In the genomic region with DNA sequence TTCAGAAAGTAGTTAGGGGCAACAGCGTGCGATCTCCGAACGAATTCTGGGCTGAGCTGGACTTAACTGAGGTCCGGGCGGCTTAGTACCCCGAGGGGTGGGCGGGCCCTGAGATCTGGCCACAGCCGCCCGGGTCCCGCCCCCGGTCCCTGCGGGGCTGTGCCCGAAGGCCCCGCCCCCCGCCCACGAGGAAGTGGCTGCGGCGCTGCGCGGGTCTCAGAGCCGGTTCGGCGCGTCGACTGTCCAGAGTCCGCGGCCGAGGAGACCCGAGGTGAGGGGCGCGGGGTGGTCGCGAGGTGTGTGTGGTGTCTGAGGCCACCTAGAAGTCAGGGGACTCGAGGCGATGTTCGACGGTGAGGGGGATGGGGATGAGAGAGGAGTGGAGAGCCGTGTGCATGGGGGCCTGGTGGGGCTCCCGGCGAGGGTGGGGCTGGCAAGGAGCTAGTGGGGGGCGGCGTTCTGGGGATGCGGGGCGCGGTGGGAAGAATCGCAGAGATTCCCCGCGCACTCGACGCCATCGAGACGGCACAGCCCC, we compare ENCODE assay signal across 8 mouse cellular contexts. TPM values are rescaled to one million over a fixed set of nuclear protein-coding genes. Genes with fewer than 3 reads are reported as not detected.
DNase-seq lines count a peak whose midpoint lies in the region; ATAC-seq and TF ChIP-seq lines count a peak whose summit lies in the region.

TSS of gene Arpc1b (plus strand) at position 145 of the 535 bp plus-strand sequence.

- peak within 1 kb of the TSS; percentile 35; the same call in 1 of the 2 replicates for H3K9ac ChIP-seq in forebrain, postnatal 0 days
- peak within 1 kb of the TSS; percentile 64 for H3K9ac ChIP-seq in hindbrain, embryonic 12.5 days

- peak within 1 kb of the TSS; percentile 56 for H3K4me2 ChIP-seq in forebrain, postnatal 0 days (ENCODE audit: low read depth)
- peak within 1 kb of the TSS; percentile 75 for H3K4me2 ChIP-seq in hindbrain, embryonic 12.5 days (replicated peaks)

- TF ChIP-seq CTCF in forebrain, postnatal 0 days (IDR thresholded peaks at IDR 0.05; ENCODE audit: low read depth), result no peak

- ATAC-seq in CD4-positive, CD25-positive, alpha-beta regulatory T cell, adult 4 months, result peak; percentile 22
- peak; percentile 52 for ATAC-seq in forebrain, postnatal 0 days
- ATAC-seq in hindbrain, embryonic 12.5 days (ENCODE audit: low FRiP score), result peak; percentile 44; the same call in 1 of the 2 replicates

- H3K4me1 ChIP-seq in forebrain, postnatal 0 days (ENCODE audit: insufficient read depth), result no peaks in the 10 kb centered on the region
- peaks cover 12% of the 10 kb centered on the region for H3K4me1 ChIP-seq in hindbrain, embryonic 12.5 days

- peak within 1 kb of the TSS; percentile 43 for H3K4me3 ChIP-seq in forebrain, postnatal 0 days (ENCODE audit: low read depth, low read length)
- peak within 1 kb of the TSS; percentile 46 for H3K4me3 ChIP-seq in hindbrain, embryonic 12.5 days

- WGBS in forebrain, postnatal 0 days, result 2% methylated on average over 50 of the region's 53 CpGs
- 1% methylated on average over 43 of the region's 53 CpGs for WGBS in hindbrain, embryonic 12.5 days

- peak; percentile 90 for DNase-seq in adrenal gland, postnatal 14 days
- peak; percentile 31 for DNase-seq in forebrain, postnatal 0 days
- DNase-seq in layer of hippocampus, postnatal 25 days (ENCODE audit: extremely low spot score in 1 of 2, low spot score in 1 of 2), result no peak
- peak; percentile 84 to 89 for DNase-seq in lung, postnatal 4 days
- DNase-seq in retina, postnatal 7 days (ENCODE audit: low read depth, low spot score), result peak; percentile 31
- DNase-seq in cerebellum, adult 9-11 months, result no peak

- peaks cover 7% of the 10 kb centered on the region; the same call in 1 of the 2 replicates for H3K27me3 ChIP-seq in forebrain, postnatal 0 days (ENCODE audit: insufficient read depth, low read length)
- H3K27me3 ChIP-seq in hindbrain, embryonic 12.5 days, result peaks cover 30% of the 10 kb centered on the region

- H3K36me3 ChIP-seq in forebrain, postnatal 0 days (ENCODE audit: insufficient read depth), result peaks cover 16% of the 10 kb centered on the region
- H3K36me3 ChIP-seq in hindbrain, embryonic 12.5 days, result peaks cover 27% of the 10 kb centered on the region

- H3K27ac ChIP-seq in forebrain, postnatal 0 days (ENCODE audit: low read depth, low read length), result no peak within 1 kb of the TSS
- no peak within 1 kb of the TSS for H3K27ac ChIP-seq in hindbrain, embryonic 12.5 days

- no peaks in the 10 kb centered on the region for H3K9me3 ChIP-seq in forebrain, postnatal 0 days (ENCODE audit: low read length)
- H3K9me3 ChIP-seq in hindbrain, embryonic 12.5 days (replicated peaks), result no peaks in the 10 kb centered on the region

RNA-seq across cellular contexts. Expression of gene Arpc1b, which starts in this region (rescaled TPM):
- polyA plus RNA-seq in CD4-positive, CD25-positive, alpha-beta regulatory T cell, adult 4 months (2017; shearing (Covaris generic)), result 1,000 to 10,000 TPM in 1 of 2 experiments, 100 to 1,000 TPM in 1; 777 to 1,415 TPM
- total RNA-seq in adrenal gland, postnatal 14 days (2021), result 205 and 257 TPM in 2 replicates
- 28.6 and 34.2 TPM in 2 replicates for total RNA-seq in forebrain, postnatal 0 days (2014; rRNA removed)
- 59.9 and 67.1 TPM in 2 replicates for polyA plus RNA-seq in forebrain, postnatal 0 days (2015; fragmentation: Nextera tagmentation; extraction: Ambion mirVana)
- 95.5 and 108 TPM in 2 replicates for polyA plus RNA-seq in hindbrain, embryonic 12.5 days (2016; fragmentation: Nextera tagmentation; extraction: Ambion mirVana)
- total RNA-seq in layer of hippocampus, postnatal 25 days (2021), result 10 to 100 TPM; 33.6 to 34.2 TPM

Comparison
In these comparisons a context has a peak if more than half of its experiments do, and no peak if none do; other contexts are left out.
1. DNase-seq: peak in adrenal gland, postnatal 14 days (single experiment), forebrain, postnatal 0 days (single experiment), lung, postnatal 4 days (2 of 2) and retina, postnatal 7 days (single experiment); none in layer of hippocampus, postnatal 25 days (0 of 2) and cerebellum, adult 9-11 months (single experiment).
2. Peak in every context shown above with its lines, with median percentiles within 50 percentile points of each other: ATAC-seq.